Mouse (Mus musculus): ENCODE measurements around the gene Gm20388.

Gene Gm20388

DNA sequence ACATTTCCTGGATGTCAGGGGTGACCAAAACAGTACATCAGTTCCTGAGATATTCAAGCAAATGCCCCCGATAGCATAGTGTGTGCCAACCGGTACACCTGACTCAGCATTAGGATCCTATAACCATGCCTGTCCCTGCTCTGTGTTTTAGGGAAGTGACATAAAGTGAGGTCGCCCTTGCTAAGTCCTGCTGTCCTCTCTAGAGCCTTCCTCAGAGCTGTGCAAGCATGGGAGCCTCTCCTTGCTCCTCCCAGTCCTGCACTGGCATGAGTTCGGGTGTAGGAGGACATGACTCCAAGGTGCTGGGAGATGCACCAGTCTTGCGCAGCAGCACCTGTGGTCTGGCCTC is 251.7 kb downstream of the Gm20388 start:
- DNase-seq (ENCODE audit: extremely low spot score, low spot score), result no peak

DNA sequence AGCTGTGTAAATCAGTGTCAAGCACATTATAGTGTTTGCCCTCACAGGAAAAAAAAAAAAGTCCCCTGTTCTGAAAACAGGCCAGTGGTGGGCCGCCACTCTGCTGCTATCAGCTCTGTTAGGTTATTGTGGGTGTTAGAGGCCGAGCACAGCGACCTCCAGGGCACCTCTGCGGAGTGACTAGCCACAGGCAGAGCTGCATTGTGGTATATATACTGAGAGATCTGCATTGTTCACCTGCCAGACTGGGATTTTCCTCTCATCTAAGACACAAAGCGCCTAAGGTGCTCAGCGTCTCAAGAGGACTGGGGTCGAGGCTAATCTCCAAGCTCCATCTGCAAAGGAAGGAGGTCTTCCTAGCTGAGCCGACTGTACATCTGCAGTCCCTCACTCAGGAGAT is 252.7 kb downstream of the Gm20388 start:
- DNase-seq (ENCODE audit: extremely low spot score, low spot score), result no peak

DNA sequence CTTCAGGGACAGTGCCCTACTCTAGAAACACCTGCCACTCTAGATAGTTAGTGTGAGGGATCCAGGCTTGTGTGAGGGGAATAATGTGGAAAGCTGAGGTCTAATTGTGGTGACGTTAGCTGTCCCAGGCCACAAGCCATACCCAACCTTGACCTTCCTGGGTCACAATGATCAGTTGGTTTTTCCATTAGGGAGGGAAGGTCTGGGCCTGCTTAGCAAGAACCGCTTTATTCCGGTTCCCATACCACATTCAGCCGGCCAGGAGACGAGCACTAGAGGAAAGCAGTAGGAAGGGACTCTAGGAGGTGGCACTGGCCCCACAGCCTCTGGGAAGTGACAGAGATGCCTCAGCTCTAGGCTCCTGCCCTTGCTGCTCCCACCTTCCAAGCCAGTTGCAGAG is 253.4 kb downstream of the Gm20388 start:
- no peak for DNase-seq (ENCODE audit: extremely low spot score, low spot score)

DNA sequence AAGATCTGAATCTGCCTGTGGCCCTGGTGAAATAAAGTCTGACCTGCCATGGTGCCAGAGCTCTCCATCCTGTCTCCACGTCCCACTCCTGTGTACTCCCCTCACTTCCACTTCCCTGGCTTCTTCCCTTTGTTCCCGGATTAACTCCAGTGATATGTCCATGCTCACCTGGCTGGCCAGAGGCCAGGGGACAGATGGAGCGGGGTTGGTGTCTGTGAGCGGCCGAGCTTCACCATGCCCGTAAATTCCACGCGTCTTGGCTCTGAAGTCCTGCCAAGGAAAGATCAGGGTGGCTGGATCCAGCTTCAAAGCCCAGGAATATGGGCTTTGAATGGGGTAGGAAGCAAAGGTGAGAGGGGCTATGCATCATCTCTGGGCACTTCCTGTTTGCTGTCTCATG is 256.5 kb downstream of the Gm20388 start:
- no peak for DNase-seq (ENCODE audit: extremely low spot score, low spot score)

DNA sequence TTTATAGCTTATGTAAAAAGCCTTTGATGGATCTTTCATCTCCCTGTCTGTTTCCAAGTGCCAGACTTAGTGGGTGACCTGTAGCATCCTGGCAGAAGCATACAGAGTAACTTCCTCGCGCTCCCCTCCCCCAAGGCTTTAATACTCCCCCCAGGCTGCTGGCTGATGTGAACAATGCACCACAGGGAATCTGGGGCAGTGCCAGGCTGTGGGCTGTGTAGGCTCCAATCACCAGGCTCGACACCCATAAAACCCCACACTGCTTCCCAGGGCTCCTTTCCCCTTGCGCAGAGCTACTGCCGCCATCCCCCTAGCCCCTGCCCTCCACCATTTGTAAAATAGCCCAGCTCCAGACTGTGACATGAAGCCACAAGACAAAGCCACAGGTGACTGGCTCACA is 257.2 kb downstream of the Gm20388 start:
- DNase-seq (ENCODE audit: extremely low spot score, low spot score), result no peak

DNA sequence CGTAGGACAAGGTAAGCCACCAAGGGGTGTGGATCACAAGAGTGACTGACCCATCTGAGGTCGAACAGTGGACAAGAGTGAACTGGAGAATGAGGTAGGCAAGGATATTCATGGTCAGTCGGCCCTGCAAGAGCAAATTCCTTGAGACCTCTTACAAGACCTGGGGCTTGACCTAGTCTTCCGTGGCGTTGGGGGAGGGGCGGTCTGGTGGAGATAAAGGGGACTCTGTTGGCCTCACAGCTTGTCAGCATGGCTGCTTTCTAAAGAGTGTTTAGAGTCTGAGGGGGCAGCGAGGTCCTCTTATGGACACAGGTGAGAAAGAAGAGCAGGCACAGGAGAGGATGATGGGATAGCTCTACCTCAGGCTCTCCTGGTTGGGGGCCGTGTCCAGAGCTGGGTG is 258.5 kb downstream of the Gm20388 start:
- no peak for DNase-seq (ENCODE audit: extremely low spot score, low spot score)

- no peak for DNase-seq (ENCODE audit: extremely low spot score, low spot score)
These were observed 262.6 kb downstream of the Gm20388 start for GRCm38 (mm10) chr8:120173195-120173594.

DNA sequence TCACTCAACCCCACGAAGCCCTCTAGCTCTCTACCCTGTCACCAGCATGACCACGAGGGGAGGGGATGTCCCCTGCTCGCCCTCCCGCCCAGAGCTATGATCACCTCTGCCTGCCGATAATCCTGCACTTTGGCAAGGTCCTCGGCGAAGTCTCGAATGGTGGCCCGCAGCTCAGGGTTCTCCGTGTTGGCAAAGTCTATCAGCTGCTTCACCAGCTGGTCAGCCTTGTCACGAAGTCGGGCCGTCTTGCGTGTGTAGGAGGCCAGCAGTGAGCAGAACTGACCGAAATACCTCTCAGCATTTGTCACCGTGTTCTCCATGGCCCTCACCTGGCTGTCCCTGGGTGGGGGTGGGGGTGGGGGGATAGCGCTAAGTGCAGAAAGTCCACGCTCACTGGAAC is 264.0 kb downstream of the Gm20388 start:
- no peak for DNase-seq (ENCODE audit: extremely low spot score, low spot score)

DNA sequence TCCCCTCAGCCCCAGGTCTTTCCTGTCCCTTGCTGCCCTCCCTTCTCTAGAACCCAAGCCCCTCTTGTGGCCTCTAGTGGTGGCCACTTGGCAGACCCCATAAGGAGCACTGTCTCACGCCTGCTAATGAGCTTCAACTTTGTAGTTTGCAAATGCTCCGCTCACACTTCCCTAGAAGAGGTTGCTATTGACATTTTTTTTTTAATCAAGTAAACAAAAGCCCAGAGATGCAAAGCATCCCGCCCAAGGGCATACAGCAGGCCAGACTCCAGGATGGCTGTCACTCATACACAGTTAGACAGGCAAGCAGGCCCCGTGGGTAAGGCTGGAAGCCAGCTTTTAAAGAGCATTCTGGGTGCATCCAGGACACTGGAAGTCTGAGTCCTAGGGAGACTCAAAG is 266.0 kb downstream of the Gm20388 start:
- no peak for DNase-seq (ENCODE audit: extremely low spot score, low spot score)

GRCm38 (mm10) chr8:120177318-120178123 is 266.9 kb downstream of the Gm20388 start, which contains the start of gene Fam92b:
Fam92b (minus strand) TSS chr8:120177466.
- DNase-seq (ENCODE audit: extremely low spot score, low spot score), result peak; percentile 90

GRCm38 (mm10) chr8:120178124-120178514 is 267.5 kb downstream of the Gm20388 start:
- DNase-seq (ENCODE audit: extremely low spot score, low spot score), result peak; percentile 45

- peak; percentile 99 for DNase-seq (ENCODE audit: extremely low spot score, low spot score)
These were observed 268.4 kb downstream of the Gm20388 start for GRCm38 (mm10) chr8:120179027-120179431.

- no peak for DNase-seq (ENCODE audit: extremely low spot score, low spot score)
These were observed 269.9 kb downstream of the Gm20388 start for GRCm38 (mm10) chr8:120180445-120180970.

DNA sequence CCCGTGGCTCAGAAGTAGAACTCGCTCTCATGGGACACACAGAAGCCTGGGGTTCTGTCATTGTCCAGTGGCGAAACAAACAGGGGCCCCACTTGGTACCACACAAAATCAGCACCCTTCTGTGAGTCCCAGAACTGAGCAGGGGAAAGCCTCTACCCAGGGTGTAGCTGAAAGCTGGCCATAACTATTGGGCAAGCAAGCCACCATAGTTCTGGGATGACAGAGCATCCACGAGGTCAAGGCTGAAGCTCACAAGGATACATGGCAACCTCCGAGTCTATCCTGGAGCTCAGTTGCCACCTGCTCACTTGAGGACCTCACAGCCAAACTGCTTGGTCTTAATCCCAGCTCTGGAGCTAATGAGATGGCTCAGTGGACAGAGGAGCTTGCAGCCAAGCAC is 270.6 kb downstream of the Gm20388 start:
- DNase-seq (ENCODE audit: extremely low spot score, low spot score), result no peak

GRCm38 (mm10) chr8:120181861-120182414 is 271.3 kb downstream of the Gm20388 start:
- DNase-seq (ENCODE audit: extremely low spot score, low spot score), result no peak

GRCm38 (mm10) chr8:120184366-120184765 is 273.7 kb downstream of the Gm20388 start:
- DNase-seq (ENCODE audit: extremely low spot score, low spot score), result no peak

GRCm38 (mm10) chr8:120184850-120185792 is 274.5 kb downstream of the Gm20388 start:
- peak; percentile 57 for DNase-seq (ENCODE audit: extremely low spot score, low spot score)

DNA sequence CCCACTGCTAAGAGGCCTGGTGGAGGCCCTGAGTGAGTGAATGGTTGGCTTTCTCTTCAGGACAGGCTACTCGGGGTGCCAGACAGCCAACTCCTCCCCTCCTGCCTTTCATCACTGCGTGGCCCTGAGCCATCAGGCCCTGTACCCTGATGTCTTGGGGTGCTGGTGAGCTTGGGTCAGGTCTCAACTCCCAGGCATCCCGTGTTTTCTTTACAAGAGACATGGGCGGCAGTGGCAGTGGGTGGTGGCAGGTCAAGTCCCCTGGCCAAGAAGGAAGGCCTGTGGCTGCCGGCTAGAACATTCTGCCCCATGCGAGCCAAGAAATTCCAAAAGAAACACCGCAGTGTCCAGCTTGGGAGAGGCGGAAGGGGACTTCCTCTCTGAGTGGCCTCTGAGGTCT is 275.8 kb downstream of the Gm20388 start:
- DNase-seq (ENCODE audit: extremely low spot score, low spot score), result no peak

GRCm38 (mm10) chr8:120188510-120188909 is 277.9 kb downstream of the Gm20388 start:
- no peak for DNase-seq (ENCODE audit: extremely low spot score, low spot score)

DNA sequence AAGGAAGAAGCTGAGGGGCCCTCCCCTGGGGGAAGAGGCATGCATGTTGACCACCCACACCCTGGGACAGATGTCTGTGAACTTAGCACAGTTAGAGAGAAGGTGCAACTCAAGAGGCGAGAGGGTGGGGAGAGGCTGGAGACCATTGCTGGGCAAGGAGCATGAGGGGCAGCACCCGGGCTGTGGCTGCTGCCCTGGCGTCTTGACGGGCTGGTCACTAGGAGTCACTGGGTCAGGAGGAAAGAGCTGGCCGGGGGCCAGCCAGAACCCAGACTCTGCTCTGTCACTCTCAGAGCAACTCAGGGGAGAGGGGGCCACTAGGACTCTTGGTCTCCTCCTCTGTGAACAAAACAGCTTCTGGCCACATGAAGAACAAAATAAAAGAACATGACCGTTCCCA is 278.8 kb downstream of the Gm20388 start:
- no peak for DNase-seq (ENCODE audit: extremely low spot score, low spot score)

DNA sequence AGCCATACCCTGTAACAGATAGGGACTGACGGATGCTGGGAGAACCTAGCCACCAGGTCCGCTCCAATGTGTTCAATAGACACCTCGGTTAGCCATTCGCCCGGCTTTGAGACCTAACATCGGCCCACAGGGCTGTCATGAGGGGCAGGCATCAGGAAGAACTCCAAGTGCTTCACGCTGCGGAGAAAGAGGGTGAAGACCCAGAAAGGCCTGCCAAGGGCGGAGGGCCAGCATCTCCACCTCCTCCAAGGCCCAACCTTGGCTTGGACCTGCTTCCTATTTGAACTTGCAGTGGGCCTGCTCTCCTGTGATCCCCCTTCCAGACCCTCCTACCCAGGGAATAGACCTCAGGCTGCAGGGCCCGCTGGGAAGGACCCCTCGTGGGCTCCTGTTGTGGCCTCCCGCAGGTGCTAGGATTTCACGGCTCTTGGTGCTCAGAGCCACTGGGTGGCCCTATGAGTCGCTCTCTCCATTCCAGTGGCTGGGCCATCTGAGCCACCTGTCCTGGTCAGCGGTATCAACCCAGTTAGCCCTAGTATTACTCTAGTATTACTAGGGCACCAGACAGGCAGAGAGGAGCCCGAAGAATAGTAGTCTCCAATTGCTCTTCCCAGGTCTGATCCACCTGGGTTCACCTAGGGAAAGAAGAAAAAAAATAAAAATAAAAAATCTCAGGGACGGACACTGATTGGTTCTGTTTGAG is 279.6 kb downstream of the Gm20388 start:
- DNase-seq (ENCODE audit: extremely low spot score, low spot score), result no peak
